Mouse (Mus musculus) retina, postnatal 1 day (tissue): ENCODE results near the gene Olfr70.

Experiments
- DNase-seq: peaks from one replicate; pipeline ENCODE4 v3.0.0-alpha.2; 2012

Gene Olfr70

DNA sequence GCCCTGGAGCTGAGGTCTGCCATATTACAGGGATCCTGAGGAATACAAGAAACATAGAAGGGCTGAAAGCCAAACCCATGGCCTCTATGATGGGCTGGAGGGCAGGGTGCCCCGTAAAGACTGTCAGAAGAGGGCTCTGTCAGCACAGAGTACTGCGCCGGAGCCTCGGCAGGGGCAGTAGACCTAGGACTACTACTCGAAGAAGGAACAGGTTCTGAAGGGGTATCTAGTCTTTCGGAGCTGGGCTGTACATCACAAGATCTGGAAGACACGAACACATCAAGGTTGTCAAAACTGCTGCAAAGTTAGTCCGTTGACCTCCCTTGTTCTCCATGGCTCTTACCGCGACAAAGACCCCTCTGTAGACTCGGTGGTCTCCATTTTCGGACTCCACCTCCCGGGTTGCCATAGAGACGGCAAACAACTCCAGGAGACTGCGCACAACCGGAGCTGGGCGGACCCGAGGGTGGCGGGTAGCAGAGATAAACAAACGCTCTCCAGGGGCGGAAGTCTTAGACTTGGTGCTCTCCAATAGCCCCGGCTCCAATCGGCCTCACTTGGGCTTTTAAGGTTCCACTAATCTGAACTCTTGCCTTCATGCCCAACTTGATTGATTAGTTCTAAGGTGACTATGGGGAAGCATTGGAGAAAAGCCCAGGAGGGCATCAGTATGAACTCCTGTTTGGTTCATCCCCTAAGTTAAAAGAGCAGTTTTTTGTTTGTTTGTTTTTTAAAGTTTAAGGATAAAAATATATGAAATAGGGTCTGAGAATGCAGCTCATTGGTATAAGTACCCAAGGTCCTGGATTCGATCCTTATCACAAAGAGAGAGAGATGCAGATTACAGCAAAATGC lies 47.2 kb downstream of the Olfr70 start, which contains the start of gene Spag8:
Spag8 (minus strand) TSS at position 434 of the 855 bp plus-strand sequence.
- DNase-seq, result peak; percentile 62

DNA sequence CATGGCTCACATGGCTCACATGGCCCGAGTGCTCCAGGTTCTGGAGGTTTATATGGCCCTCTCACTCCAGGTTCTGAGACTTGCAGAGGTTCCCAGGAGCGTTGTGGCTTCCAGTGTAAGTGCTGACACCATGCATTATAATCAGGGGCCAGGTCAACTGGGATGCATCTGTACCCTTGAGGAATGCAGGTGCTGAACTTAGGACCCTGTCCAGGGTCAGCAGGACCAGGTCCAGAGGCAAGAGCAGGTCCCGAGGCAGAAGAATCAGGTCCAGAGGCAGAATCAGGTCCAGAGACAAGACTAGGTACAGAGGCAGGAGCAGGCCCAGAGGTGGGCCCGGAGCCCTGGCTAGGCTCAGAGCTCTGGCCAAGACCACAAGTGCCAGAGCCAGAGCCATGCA lies 47.9 kb downstream of the Olfr70 start:
- no peak for DNase-seq

DNA sequence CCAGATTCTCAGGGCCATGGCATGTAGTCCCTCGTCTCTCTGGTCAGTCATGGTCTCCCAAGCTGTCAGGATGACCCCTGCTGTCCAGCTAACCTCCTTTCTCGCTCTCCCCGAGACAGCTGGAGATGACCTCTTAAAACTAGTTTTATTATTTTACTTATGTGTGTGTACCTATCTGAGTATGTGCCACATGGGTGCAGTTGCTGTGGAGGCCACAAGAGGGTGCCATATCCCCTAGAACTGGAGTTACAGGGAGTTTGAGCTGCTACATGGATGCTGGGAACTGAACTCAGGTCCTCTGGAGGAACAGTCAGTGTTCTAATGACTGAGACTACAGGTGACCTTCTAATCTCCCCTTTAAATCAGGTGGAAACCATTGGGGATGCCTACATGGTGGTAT lies 50.8 kb downstream of the Olfr70 start:
- DNase-seq, result no peak
